Mouse (Mus musculus) mammary gland, adult 2 months (tissue): ENCODE data around the gene Myh7b. TPM values are rescaled to one million over a fixed set of nuclear protein-coding genes. Genes with fewer than 3 reads are reported as not detected.

Experiments used
- polyA plus RNA-seq: library from polyadenylated mRNA; depleted of rRNA; stranded (reverse); fragments of >200 nt; gene quantifications from 2 replicates; pipeline ENCODE4 v1.2.3, GENCODE M21; 2012; ENCODE audit warnings: low replicate concordance; rRNA removed

Gene Myh7b
- polyA plus RNA-seq = 0.11 TPM in 1 of 2 replicates, not detected in the other

DNA sequence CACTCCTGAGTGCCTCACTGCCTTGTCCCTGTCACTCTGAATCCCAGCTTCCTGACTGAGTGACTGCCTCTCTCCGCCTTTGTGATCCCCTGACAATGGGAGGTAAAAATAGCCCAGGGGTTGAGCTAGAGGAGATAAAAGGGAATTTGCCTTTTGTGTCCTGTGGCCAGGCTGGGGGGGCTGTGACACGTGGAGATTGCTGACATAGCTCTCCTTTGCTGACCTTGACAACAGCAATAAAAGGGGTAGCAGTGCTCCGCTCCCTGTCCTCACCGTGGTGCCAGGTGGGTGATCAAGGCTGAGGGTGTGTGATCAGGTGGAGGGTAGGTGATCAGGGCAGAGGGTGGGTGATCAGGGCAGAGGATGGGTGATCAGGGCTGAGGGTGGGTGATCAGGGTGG lies at the start of gene Myh7b:
Gene Myh7b (plus strand): TSS at position 235 of the 400 bp plus-strand sequence.

DNA sequence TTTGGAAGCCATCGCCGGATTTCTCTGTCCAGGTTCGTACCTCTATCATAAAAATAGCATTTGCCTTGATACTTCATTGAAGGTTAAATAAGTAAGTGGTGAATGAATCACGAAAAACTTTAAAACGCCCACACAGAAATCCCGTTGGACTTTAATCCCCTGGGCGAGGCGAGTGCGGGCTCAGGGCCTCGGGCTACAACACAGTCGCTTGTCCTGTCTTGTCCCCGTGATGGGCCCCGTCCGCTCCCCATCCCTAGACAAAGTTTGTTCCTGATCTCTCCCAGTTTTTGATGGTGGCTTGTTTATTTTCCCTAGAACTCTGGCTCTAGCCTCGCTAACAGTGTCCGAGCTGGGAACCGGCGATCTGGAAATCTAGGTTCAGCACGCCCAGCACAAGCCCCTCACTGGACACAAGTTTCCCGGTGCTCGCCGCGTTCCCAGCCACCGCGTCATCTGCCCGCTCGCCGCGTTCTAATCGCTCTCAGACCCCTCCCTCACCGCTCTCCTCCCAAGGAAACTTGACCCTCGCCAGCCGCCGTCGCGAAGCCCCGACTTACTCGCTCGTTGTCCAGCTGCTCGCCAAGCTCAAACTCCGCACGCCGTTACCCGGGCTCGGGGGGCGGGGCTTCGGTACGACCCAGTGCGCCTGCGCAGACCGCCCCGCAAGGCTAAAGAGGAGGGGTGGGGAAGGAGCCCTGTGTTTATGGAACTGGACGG lies 18.7 kb upstream of the Myh7b start, which contains the start of gene Gss:
Gene Gss (minus strand): TSS at position 674 of the 717 bp plus-strand sequence.

Other genes with a start within 250 kb of the Myh7b start
- 211 and 262 TPM in 2 replicates for gene Trp53inp2, start 230.2 kb upstream of the Myh7b start, polyA plus RNA-seq
- gene Ncoa6, start 137.3 kb upstream of the Myh7b start, polyA plus RNA-seq = 14.6 and 18.4 TPM in 2 replicates
- 251 and 371 TPM in 2 replicates for gene Acss2, start 93.3 kb upstream of the Myh7b start, polyA plus RNA-seq
- gene Ggt7, start 93.0 kb upstream of the Myh7b start, polyA plus RNA-seq = 8.9 and 14.3 TPM in 2 replicates
- 17.8 and 20.1 TPM in 2 replicates for gene Gss, start 18.4 kb upstream of the Myh7b start, polyA plus RNA-seq
- gene Trpc4ap, start 81.2 kb downstream of the Myh7b start, polyA plus RNA-seq = 170 and 221 TPM in 2 replicates
- 39.5 and 56.7 TPM in 2 replicates for gene Edem2, start 118.3 kb downstream of the Myh7b start, polyA plus RNA-seq
- gene Gm17581, start 124.7 kb downstream of the Myh7b start, polyA plus RNA-seq = not detected in 2 replicates
- 16.3 and 20.4 TPM in 2 replicates for gene Procr, start 139.9 kb downstream of the Myh7b start, polyA plus RNA-seq
- gene Mmp24, start 164.1 kb downstream of the Myh7b start, polyA plus RNA-seq = 0.07 and 0.10 TPM in 2 replicates
- 70.9 and 110 TPM in 2 replicates for gene BC029722, start 208.2 kb downstream of the Myh7b start, polyA plus RNA-seq
- 103 and 117 TPM in 2 replicates for gene Eif6, start 215.7 kb downstream of the Myh7b start, polyA plus RNA-seq
- 0.04 and 0.36 TPM in 2 replicates for gene Fam83c, start 223.6 kb downstream of the Myh7b start, polyA plus RNA-seq